Mouse (Mus musculus) embryonic facial prominence, embryonic 13.5 days (tissue): ENCODE data around the gene Tle2. TPM values are rescaled to one million over a fixed set of nuclear protein-coding genes. Genes with fewer than 3 reads are reported as not detected.

Source experiments
- ATAC-seq: fragments of 200-750 bp; cut with Nextera tagmentation; 2 replicates; pipeline ENCODE4 v1.8.0; 2017; ENCODE audit warnings: low read depth; ENCODE audit not compliant: insufficient number of reproducible peaks, insufficient read depth, low FRiP score, low TSS enrichment
- H3K27ac ChIP-seq: fragments of 300-500 bp; sonication (generic); 2 replicates; pipeline ENCODE4 v1.5.1; 2015; ENCODE audit warnings: moderate library complexity, mild to moderate bottlenecking, inconsistent platforms
- H3K27me3 ChIP-seq: fragments of 300-500 bp; sonication (generic); 2 replicates; pipeline ENCODE4 v1.6.1; 2015; ENCODE audit warnings: mild to moderate bottlenecking, inconsistent platforms
- H3K36me3 ChIP-seq: fragments of 300-500 bp; sonication (generic); 2 replicates; pipeline ENCODE4 v1.6.1; 2015; ENCODE audit warnings: mild to moderate bottlenecking, inconsistent platforms
- H3K4me1 ChIP-seq: fragments of 300-500 bp; sonication (generic); 2 replicates; pipeline ENCODE4 v1.6.1; 2015; ENCODE audit warnings: inconsistent platforms
- H3K4me2 ChIP-seq: fragments of 300-500 bp; sonication (generic); 2 replicates; pipeline ENCODE4 v1.6.1; 2015; ENCODE audit warnings: moderate library complexity, mild to moderate bottlenecking, inconsistent platforms
- H3K4me3 ChIP-seq: fragments of 300-500 bp; sonication (generic); 2 replicates; pipeline ENCODE4 v1.5.1; 2015; ENCODE audit warnings: mild to moderate bottlenecking, inconsistent platforms
- H3K9ac ChIP-seq: fragments of 300-500 bp; sonication (generic); 2 replicates; pipeline ENCODE4 v1.6.1; 2015; ENCODE audit warnings: mild to moderate bottlenecking, inconsistent platforms
- H3K9me3 ChIP-seq: fragments of 300-500 bp; sonication (generic); 2 replicates; pipeline ENCODE4 v1.6.1; 2016; ENCODE audit warnings: inconsistent platforms
- WGBS: fragments of 180-500 bp; shearing (Covaris S2); methylation state at CpG from one replicate; pipeline ENCODE4 v1.1.7; 2015; ENCODE audit warnings: mixed read lengths; 5-methylcytosine and 5-hydroxymethylcytosine counted together
- polyA plus RNA-seq: library from polyadenylated mRNA; unstranded; fragments of >200 nt; fragmentation: Nextera tagmentation; extraction: Ambion mirVana; gene quantifications from 2 replicates; pipeline ENCODE4 v1.2.1, GENCODE M21; 2015

Gene Tle2
- polyA plus RNA-seq, 1 experiment from 2014 or later, result 71.4 TPM

DNA sequence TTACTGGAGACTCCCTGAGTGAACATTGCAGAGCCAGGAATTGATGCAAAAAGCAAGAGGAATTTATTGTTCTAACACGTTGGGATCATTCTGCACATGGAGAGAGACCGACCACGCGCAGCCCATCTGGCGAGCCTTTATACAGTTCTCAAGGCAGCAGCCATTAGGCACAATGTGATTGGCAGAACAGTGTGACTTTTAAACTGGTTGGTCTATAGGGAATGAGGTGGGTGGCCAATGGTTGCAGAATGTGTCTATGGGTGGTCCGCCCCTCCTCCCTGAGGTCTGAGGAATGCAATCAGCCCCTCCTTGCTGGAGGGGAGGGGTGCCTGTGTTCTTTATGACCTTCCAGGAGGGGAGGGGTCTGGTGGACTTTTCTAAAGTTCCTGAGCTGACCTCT lies 41.1 kb downstream of the Tle2 start:
- WGBS, result 63% methylated on average over 6 of the region's 6 CpGs
- H3K9ac ChIP-seq, result no peak overlapping the region
- 0 out of 2 replicates have a peak, but pooled peaks cover 8% of the 10 kb centered on the region for H3K4me1 ChIP-seq
- no peak for ATAC-seq
- no peak overlapping the region for H3K4me3 ChIP-seq
- H3K27me3 ChIP-seq, result no peaks in the 10 kb centered on the region
- H3K36me3 ChIP-seq, result peaks cover 2% of the 10 kb centered on the region; the same call in 1 of the 2 replicates
- no peak overlapping the region for H3K27ac ChIP-seq
- no peak overlapping the region for H3K4me2 ChIP-seq
- no peaks in the 10 kb centered on the region for H3K9me3 ChIP-seq

DNA sequence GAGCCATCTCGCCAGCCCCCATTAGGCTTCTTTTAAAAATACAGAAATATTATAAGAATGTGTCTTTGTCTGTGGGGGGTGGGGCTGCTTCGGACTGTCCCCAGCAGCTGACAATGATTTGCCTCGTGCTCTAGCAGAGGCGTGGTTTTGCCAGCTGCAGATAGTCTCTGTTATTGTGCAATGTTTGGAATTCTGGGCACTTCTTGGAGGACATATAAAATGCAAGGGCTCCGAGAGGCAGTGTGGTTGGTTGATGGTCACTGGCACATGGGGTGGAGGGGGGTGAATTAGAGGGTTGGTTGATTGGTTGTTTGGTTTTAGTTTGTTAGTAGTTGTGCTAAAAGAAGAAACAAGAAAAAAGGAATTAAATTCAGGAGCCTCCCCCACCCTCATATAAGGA lies 45.6 kb downstream of the Tle2 start:
- Histone ChIP-seq H3K4me1 (0 out of 2 replicates have a peak, but pooled peaks cover 7% of the 10 kb centered on the region), H3K36me3 (peaks cover 44% of the 10 kb centered on the region), H3K4me2 (no peak overlapping the region), H3K27ac (no peak overlapping the region), H3K9ac (no peak overlapping the region), H3K27me3 (no peaks in the 10 kb centered on the region), H3K4me3 (no peak overlapping the region), H3K9me3 (no peaks in the 10 kb centered on the region)
- no peak for ATAC-seq
- 65% methylated on average over 5 of the region's 5 CpGs for WGBS

DNA sequence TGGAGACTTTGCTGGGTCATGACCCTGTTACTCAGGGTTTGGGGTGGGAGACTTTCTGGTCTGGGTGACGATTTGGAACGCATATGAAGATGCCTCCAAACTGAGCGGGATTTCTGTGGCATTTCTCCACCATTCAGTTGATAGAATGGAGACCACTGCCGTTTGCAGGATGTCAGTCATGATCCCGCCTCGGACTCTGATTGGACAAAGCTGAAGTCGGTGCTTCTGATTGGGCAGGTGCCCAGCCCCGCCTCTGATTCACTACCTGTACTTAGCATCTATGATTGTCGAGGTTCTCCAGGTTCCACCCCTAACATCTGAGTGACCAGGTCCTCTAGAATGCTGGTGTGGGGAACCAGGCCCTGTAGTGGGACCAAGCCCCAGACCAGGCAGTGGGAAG lies 46.4 kb downstream of the Tle2 start:
- Histone ChIP-seq H3K4me3 (no peak overlapping the region), H3K4me1 (no peaks in the 10 kb centered on the region), H3K27me3 (no peaks in the 10 kb centered on the region), H3K27ac (no peak overlapping the region), H3K36me3 (peaks cover 52% of the 10 kb centered on the region), H3K4me2 (no peak overlapping the region), H3K9me3 (no peaks in the 10 kb centered on the region), H3K9ac (no peak overlapping the region)
- 67% methylated on average over 9 of the region's 9 CpGs for WGBS
- no peak for ATAC-seq

DNA sequence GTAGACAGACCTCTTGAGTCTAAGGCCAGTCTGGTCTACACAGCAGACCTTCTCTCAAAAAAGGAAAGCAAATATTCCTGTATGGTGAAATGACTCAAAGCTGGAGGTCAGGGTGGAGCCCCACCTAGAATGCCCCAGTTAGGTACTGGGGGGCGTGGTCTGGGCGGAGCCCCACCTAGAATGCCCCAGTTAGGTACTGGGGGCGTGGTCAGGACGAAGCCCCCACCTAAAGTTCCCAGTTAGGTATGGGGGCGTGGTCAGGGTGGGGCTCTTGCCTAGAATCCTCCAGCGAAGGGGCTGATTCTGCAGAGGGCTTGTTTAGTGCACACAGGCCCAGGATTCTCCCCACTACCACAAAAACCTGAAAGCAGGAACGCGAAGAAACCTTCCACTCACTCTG lies 49.1 kb downstream of the Tle2 start:
- Histone ChIP-seq H3K9me3 (no peaks in the 10 kb centered on the region), H3K27ac (no peak overlapping the region), H3K9ac (no peak overlapping the region), H3K4me2 (no peak overlapping the region), H3K4me1 (peaks cover 17% of the 10 kb centered on the region), H3K27me3 (no peaks in the 10 kb centered on the region), H3K4me3 (no peak overlapping the region), H3K36me3 (peaks cover 59% of the 10 kb centered on the region)
- ATAC-seq, result no peak
- WGBS, result 65% methylated on average over 8 of the region's 8 CpGs

DNA sequence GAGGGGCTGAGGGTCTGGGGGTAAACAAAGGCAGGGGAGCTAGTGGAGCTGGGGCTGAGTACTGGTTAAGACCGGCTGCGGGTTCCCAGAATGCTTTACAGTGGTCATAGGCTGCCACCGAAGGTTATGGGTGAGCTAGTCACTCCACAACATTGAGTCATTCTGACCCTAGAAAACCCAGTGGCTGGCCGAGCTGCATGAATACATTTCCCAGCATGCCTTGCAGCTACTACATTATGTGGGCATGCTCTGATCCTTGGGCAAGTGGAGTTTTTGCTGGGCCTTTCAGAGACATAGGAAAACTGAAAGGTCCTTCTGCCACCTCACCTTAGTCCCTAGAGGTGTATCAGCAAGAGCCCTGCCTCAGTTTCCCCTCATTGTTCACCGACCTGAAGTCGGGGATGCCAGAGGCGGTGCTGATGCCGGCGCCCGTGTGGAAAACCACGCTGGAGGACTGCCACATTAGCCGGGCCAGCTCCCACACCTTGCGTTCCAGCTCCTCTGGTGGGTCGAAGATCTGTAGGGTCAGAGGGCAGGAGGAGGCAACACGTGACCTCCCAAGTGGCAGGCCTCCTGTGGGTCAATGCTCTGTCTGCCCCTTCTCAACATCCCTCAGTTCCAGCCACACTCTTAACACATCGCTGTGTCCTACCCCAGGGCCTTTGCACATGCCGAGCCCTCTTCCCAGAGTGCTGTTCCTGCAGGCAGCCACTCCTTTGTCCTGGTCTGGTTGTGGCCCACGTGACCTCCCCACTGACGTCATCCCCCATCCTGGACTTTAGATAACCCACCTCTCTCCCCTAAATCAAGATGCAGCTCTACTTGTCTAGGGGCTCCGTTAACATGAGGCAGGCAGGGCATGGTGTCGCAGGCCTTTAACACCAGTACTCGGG lies 52.0 kb downstream of the Tle2 start:
- WGBS, result 89% methylated on average over 22 of the region's 22 CpGs
- no peak for ATAC-seq

DNA sequence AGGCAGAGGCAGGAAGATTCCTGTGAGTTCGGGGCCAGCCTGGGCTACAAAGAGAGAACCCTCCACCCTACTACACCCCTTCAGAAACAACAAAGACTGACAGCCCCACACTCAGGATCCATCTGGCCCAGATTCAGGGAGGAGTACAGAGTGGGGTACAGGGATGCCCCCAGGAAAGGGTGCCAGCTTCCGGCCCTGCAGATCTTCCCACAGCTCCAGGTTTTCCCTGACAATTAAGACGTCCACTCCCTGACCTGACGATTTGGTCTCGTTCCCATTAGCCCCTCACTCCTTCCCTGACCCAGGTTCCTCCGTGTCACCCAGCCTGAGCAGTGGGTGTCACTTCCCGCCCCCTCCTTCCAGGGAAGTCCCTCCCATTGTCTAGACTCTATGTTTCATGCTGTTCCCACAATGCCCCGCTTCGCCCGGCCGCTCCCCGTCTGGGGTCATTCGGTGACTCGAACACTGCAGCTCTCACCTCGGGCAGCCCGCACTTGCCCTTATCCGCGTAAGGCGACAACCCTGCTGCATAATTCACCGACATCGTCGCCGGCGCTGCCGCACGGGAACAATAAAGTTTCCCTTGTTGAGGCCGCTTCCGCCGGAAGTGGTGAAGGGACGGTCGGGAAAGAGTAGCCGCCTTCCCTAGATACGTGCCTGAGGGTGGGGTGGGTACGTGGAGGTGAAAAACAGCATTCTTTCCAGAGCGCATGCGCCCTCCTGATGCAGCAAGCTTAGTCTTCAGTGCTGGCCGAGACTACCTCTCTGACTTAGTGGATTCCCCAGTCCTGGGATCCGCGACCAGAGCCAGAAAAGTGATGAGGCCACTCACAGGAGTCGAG lies 52.9 kb downstream of the Tle2 start, which contains the start of gene Sirt6:
Gene Sirt6, minus strand, starts transcription at position 804 of the 842 bp plus-strand sequence.
- peak; percentile 78 for ATAC-seq
- 4% methylated on average over 40 of the region's 40 CpGs for WGBS
- Histone ChIP-seq H3K4me2 (peak within 1 kb of the TSS; percentile 81), H3K4me3 (peak within 1 kb of the TSS; percentile 73), H3K27ac (peak within 1 kb of the TSS; percentile 95), H3K4me1 (peaks cover 17% of the 10 kb centered on the region), H3K9me3 (no peaks in the 10 kb centered on the region), H3K9ac (peak within 1 kb of the TSS; percentile 84), H3K27me3 (no peaks in the 10 kb centered on the region), H3K36me3 (peaks cover 42% of the 10 kb centered on the region)

More for the DNA sequence above, 52.0 kb downstream of the Tle2 start:
- Histone ChIP-seq H3K4me3 (peak overlapping the region; percentile 73), H3K9ac (peak overlapping the region; percentile 84), H3K27me3 (no peaks in the 10 kb centered on the region), H3K9me3 (no peaks in the 10 kb centered on the region), H3K4me2 (peak overlapping the region; percentile 81), H3K4me1 (peaks cover 17% of the 10 kb centered on the region), H3K27ac (peak overlapping the region; percentile 95), H3K36me3 (peaks cover 49% of the 10 kb centered on the region)

DNA sequence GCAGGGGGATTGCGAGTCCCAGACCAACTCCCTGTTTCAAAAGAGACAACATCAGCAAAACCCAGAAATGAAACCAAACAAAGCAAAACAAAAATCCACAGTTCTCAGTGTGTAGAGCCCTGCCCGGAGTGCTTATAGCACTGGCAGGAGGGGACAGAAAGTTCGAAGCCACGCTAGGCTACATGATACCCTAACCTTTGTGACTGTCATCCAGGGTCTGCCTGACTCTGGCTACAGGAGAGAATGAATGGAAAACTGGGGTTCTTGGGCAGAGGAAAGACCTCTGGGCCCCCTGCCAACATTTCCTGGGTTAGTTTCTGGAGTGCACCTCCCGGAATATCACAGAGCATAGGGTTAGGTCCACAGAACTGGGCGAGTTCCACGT lies 53.5 kb downstream of the Tle2 start:
- Histone ChIP-seq H3K27ac (peak overlapping the region; percentile 95), H3K4me2 (peak overlapping the region; percentile 81), H3K9ac (peak overlapping the region; percentile 84), H3K27me3 (no peaks in the 10 kb centered on the region), H3K4me1 (peaks cover 17% of the 10 kb centered on the region), H3K4me3 (peak overlapping the region; percentile 73), H3K36me3 (peaks cover 35% of the 10 kb centered on the region), H3K9me3 (no peaks in the 10 kb centered on the region)
- no peak; the same call in 1 of the 2 replicates for ATAC-seq
- 53% methylated on average over 7 of the region's 7 CpGs for WGBS

DNA sequence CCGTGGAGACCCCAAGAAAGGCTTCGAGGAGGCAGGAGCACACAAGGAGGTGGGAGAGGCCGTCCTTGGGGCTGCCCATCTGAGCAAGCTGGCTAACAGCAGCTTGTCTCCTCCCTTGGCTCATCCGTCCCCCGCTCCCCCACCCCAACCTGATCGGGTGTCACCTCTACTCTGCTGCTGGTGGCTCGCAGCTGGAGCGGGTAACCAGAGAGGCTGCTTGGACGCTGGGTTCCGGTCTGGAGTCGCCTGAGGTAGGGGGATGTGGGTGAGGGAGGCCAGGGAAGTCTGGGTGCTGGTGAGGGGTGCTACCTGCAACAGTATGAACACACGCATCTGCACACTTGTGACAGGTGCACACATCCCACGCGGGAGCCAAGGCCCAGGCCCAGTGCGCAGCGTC lies 54.0 kb downstream of the Tle2 start, which contains the start of gene Ankrd24:
Gene Ankrd24, plus strand, starts transcription at position 151 of the 400 bp plus-strand sequence.
- H3K4me1 ChIP-seq, result peaks cover 17% of the 10 kb centered on the region
- 69% methylated on average over 16 of the region's 16 CpGs for WGBS
- peaks cover 31% of the 10 kb centered on the region for H3K36me3 ChIP-seq

DNA sequence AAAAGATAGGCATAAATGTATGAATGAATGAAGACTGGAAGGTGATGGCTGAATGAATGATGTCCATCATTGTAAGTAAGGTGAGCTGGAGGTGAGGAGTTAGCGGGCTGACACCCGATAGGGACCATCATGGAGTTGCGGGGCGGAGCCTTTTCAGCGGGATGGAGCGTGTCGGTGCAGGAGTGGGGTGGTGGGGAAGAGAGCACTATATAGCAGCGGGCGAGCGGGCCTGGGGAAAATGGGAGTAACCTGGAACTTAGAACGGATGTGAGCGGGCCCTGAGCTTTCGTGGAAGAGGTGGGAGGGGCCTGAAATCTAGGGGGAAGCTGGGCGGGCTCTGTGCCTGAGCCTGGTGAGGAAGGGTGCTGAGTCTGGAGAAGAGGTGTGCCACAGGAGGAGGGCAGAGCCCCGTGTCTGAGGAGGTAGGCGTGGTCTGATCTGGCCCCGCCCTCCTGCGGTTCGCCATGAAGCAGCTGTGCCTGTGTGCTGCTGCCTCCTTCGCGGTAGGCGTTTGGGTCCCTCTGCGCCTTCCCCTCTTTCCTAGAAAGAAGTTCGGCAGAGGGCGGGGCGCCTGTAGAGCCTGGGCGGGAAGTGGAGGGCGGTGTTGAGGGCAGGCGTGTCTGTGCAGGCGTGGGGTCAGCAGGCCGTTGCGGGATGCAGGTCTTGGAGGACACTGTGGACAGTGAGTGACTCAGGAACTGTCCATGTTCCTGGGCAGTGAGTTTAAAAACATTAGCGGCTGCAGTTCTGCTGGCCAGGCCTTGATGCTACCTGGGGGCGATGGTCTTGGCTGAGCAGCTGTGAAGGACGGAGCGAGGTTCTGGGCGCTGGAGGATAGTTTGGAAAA lies 59.1 kb downstream of the Tle2 start:
- Histone ChIP-seq H3K9me3 (no peaks in the 10 kb centered on the region), H3K4me3 (peak overlapping the region; percentile 51), H3K27ac (peak overlapping the region; percentile 75), H3K4me2 (peak overlapping the region; percentile 78), H3K4me1 (peaks cover 12% of the 10 kb centered on the region), H3K36me3 (no peaks in the 10 kb centered on the region), H3K27me3 (no peaks in the 10 kb centered on the region), H3K9ac (peak overlapping the region; percentile 75)
- 3% methylated on average over 37 of the region's 37 CpGs for WGBS
- ATAC-seq, result peak; percentile 88

More for the DNA sequence above, 54.0 kb downstream of the Tle2 start, which contains the start of gene Ankrd24:
- Histone ChIP-seq H3K4me3 (peak within 1 kb of the TSS; percentile 73), H3K27ac (peak within 1 kb of the TSS; percentile 95), H3K27me3 (no peaks in the 10 kb centered on the region), H3K4me2 (peak within 1 kb of the TSS; percentile 81), H3K9me3 (no peaks in the 10 kb centered on the region), H3K9ac (peak within 1 kb of the TSS; percentile 84)
- no peak for ATAC-seq

DNA sequence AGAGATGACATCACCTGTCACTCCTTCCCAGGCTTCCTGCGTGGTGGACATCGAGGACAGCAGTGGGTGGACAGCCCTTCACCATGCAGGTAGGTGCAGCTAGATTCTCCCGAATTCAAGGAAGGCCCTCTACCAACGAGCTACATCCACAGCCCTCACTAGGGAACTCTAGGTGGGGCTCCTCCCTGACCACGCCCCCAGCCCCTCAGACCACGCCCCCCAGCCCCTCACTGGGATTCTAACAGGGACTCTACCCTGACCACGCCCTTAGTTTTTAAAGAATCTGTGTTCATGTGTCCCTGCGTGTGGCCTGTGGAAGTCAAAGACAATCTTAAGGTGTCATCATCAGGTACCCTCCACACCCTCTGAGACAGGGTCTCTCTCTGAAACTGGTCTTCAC lies 62.0 kb downstream of the Tle2 start:
- H3K4me3 ChIP-seq, result no peak overlapping the region
- H3K4me1 ChIP-seq, result peaks cover 13% of the 10 kb centered on the region
- H3K27me3 ChIP-seq, result no peaks in the 10 kb centered on the region
- 22% methylated on average over 8 of the region's 8 CpGs for WGBS
- H3K27ac ChIP-seq, result no peak overlapping the region
- H3K36me3 ChIP-seq, result no peaks in the 10 kb centered on the region
- H3K9ac ChIP-seq, result no peak overlapping the region
- no peak overlapping the region for H3K4me2 ChIP-seq
- no peak for ATAC-seq
- no peaks in the 10 kb centered on the region for H3K9me3 ChIP-seq

DNA sequence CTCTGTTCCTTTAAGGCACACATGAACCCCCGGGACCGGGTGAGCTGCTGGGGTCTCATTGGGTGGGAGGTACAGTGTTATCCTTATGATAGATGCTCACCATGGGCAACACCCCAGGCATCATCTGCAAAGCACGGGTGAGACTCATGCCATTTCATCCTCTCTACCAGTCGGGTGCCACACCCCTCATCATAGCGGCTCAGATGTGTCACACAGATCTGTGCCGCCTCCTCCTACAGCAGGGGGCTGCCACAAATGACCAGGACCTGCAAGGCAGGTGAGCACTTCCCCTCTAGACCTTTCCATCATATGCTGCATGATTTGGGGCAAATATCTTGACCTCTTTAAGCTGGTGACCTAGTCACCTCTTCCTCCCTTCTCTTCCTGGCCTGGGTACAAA lies 63.7 kb downstream of the Tle2 start:
- H3K4me2 ChIP-seq, result no peak overlapping the region
- H3K27me3 ChIP-seq, result no peaks in the 10 kb centered on the region
- H3K27ac ChIP-seq, result no peak overlapping the region
- no peaks in the 10 kb centered on the region for H3K36me3 ChIP-seq
- peak overlapping the region; percentile 46; the same call in 1 of the 2 replicates for H3K9ac ChIP-seq
- no peak for ATAC-seq
- WGBS, result 75% methylated on average over 6 of the region's 6 CpGs
- peaks cover 30% of the 10 kb centered on the region for H3K4me1 ChIP-seq
- no peak overlapping the region for H3K4me3 ChIP-seq
- H3K9me3 ChIP-seq, result no peaks in the 10 kb centered on the region
